Mouse (Mus musculus) liver, adult 2 months (tissue): ENCODE data around the gene Larp4b. TPM values are rescaled to one million over a fixed set of nuclear protein-coding genes. Genes with fewer than 3 reads are reported as not detected.

Source experiments
- DNase-seq: peaks from one replicate; pipeline ENCODE4 v3.0.0-alpha.2; 2011; ENCODE audit warnings: low read depth, low spot score; ENCODE audit errors: extremely low read depth
- H3K27ac ChIP-seq: fragments of 200-500 bp; replicated peaks from 2 replicates; pipeline ENCODE4 v1.5.1; 2012; ENCODE audit warnings: low read depth, mild to moderate bottlenecking, control low read depth, inconsistent platforms, low read length; ENCODE audit not compliant: insufficient read depth
- H3K27me3 ChIP-seq: fragments of 200-500 bp; 2 replicates; pipeline ENCODE4 v1.6.1; 2012; ENCODE audit warnings: mild to moderate bottlenecking, moderate library complexity, low read length, inconsistent platforms; ENCODE audit not compliant: control insufficient read depth, insufficient read depth
- H3K36me3 ChIP-seq: fragments of 200-500 bp; 2 replicates; pipeline ENCODE4 v1.6.1; 2012; ENCODE audit warnings: low read length, inconsistent platforms; ENCODE audit not compliant: control insufficient read depth, insufficient read depth
- H3K4me1 ChIP-seq: fragments of 200-500 bp; 2 replicates; pipeline ENCODE4 v1.6.1; 2011; ENCODE audit warnings: low read length; ENCODE audit not compliant: control insufficient read depth, insufficient read depth
- H3K4me3 ChIP-seq: fragments of 200-500 bp; 2 replicates; pipeline ENCODE4 v1.5.1; 2011; ENCODE audit warnings: low read depth, mild to moderate bottlenecking, control low read depth, low read length, moderate library complexity; ENCODE audit not compliant: insufficient read depth
- H3K79me2 ChIP-seq: fragments of 200-500 bp; 2 replicates; pipeline ENCODE4 v1.6.1; 2012; ENCODE audit warnings: inconsistent platforms, mild to moderate bottlenecking, low read length, moderate library complexity; ENCODE audit not compliant: control insufficient read depth, insufficient read depth
- H3K9ac ChIP-seq: fragments of 200-500 bp; 2 replicates; pipeline ENCODE4 v1.6.1; 2012; ENCODE audit warnings: low read depth, mild to moderate bottlenecking, control low read depth, inconsistent platforms, low read length
- CTCF ChIP-seq: fragments of 200-500 bp; IDR thresholded peaks from 2 replicates; pipeline ENCODE4 v1.5.1; 2011; ENCODE audit warnings: low read depth, low read length, control low read depth
- POLR2A ChIP-seq: fragments of 200-500 bp; IDR thresholded peaks from 2 replicates; pipeline ENCODE4 v1.6.1; 2011; ENCODE audit warnings: low read length, control low read depth; ENCODE audit not compliant: insufficient read depth; ENCODE audit errors: extremely low read depth
- WGBS: fragments of 180-500 bp; shearing (Covaris S2); methylation state at CpG from one replicate; pipeline ENCODE4 v1.1.7; 2018; 5-methylcytosine and 5-hydroxymethylcytosine counted together
- polyA plus RNA-seq: library from polyadenylated mRNA; depleted of rRNA; stranded (reverse); fragments of >200 nt; gene quantifications from 2 replicates; pipeline ENCODE4 v1.2.3, GENCODE M21; 2012
- total RNA-seq: library from RNA; depleted of rRNA; stranded (reverse); fragments of >200 nt; gene quantifications from 2 replicates; pipeline ENCODE4 v1.2.3, GENCODE M21; 2014

Gene Larp4b
- total and polyA plus RNA-seq, 2 experiments: 20.4 to 34.2 TPM

GRCm38 (mm10) chr13:9075825-9076592 is 17.7 kb upstream of the Larp4b start:
- WGBS: 20% methylated on average over 7 of the region's 7 CpGs
- DNase-seq: peak; percentile 97

GRCm38 (mm10) chr13:9082128-9082883 is 11.4 kb upstream of the Larp4b start:
- no peak overlapping the region for H3K9ac ChIP-seq
- no peaks in the 10 kb centered on the region for H3K27me3 ChIP-seq
- H3K79me2 ChIP-seq: no peaks in the 10 kb centered on the region
- no peak overlapping the region for H3K27ac ChIP-seq
- no peak for DNase-seq
- H3K4me1 ChIP-seq: peaks cover 4% of the 10 kb centered on the region; the same call in 1 of the 2 replicates
- no peak overlapping the region for H3K4me3 ChIP-seq
- no peaks in the 10 kb centered on the region for H3K36me3 ChIP-seq
- WGBS: 70% methylated on average over 14 of the region's 14 CpGs
- TF ChIP-seq POLR2A: no peak
- TF ChIP-seq CTCF: no peak

More at GRCm38 (mm10) chr13:9075825-9076592, 17.7 kb upstream of the Larp4b start:
- peaks cover 3% of the 10 kb centered on the region; the same call in 1 of the 2 replicates for H3K79me2 ChIP-seq
- H3K9ac ChIP-seq: peak overlapping the region; percentile 75
- peaks cover 8% of the 10 kb centered on the region; the same call in 1 of the 2 replicates for H3K36me3 ChIP-seq
- TF ChIP-seq POLR2A (no peak), CTCF (no peak)
- peaks cover 12% of the 10 kb centered on the region; the same call in 1 of the 2 replicates for H3K4me1 ChIP-seq
- no peaks in the 10 kb centered on the region for H3K27me3 ChIP-seq
- H3K27ac ChIP-seq: peak overlapping the region; percentile 94
- peak overlapping the region; percentile 67 for H3K4me3 ChIP-seq

- Histone ChIP-seq H3K27me3 (no peaks in the 10 kb centered on the region), H3K4me1 (peaks cover 21% of the 10 kb centered on the region), H3K4me3 (peak overlapping the region; percentile 91), H3K36me3 (no peaks in the 10 kb centered on the region), H3K27ac (peak overlapping the region; percentile 89), H3K79me2 (peaks cover 30% of the 10 kb centered on the region; the same call in 1 of the 2 replicates), H3K9ac (peak overlapping the region; percentile 96)
- under 1% methylated on average over 63 of the region's 63 CpGs for WGBS
- no peak for TF ChIP-seq POLR2A
- TF ChIP-seq CTCF: no peak
- no peak for DNase-seq
These were observed 702 bp downstream of the Larp4b start for GRCm38 (mm10) chr13:9094186-9094980.

DNA sequence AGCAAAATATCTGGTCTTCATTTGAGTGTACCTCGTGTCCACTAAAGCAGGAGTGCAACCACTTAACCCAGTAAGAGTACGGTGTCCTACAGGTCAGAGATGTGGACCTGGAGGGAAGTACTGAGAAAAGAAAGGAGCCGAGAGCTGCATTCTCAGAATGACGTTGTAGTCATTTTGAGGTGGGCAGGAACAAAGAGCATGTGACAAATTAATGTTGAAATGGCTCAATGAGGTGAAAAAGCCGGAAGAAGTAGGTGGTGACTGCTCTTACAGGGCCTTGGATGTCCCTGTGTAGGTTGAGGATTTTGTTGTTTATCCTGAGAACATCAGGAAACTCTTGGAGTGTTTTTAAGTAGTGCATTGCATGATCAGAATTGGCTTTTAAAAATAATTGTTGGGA is 5.6 kb downstream of the Larp4b start:
- no peak for TF ChIP-seq POLR2A
- no peak for TF ChIP-seq CTCF
- 0 out of 2 replicates have a peak, but pooled peaks cover 1% of the 10 kb centered on the region for H3K36me3 ChIP-seq
- no peaks in the 10 kb centered on the region for H3K27me3 ChIP-seq
- DNase-seq: no peak
- 21% methylated on average over 5 of the region's 5 CpGs for WGBS
- no peak overlapping the region for H3K4me3 ChIP-seq
- H3K27ac ChIP-seq: peak overlapping the region; percentile 2; the same call in 1 of the 2 replicates
- peaks cover 33% of the 10 kb centered on the region for H3K4me1 ChIP-seq
- peaks cover 40% of the 10 kb centered on the region; the same call in 1 of the 2 replicates for H3K79me2 ChIP-seq
- H3K9ac ChIP-seq: no peak overlapping the region

- TF ChIP-seq CTCF (no peak), POLR2A (no peak)
- H3K27me3 ChIP-seq: no peaks in the 10 kb centered on the region
- H3K4me3 ChIP-seq: no peak overlapping the region
- 0 out of 2 replicates have a peak, but pooled peaks cover 1% of the 10 kb centered on the region for H3K36me3 ChIP-seq
- 25% methylated on average over 2 of the region's 2 CpGs for WGBS
- peaks cover 33% of the 10 kb centered on the region for H3K4me1 ChIP-seq
- DNase-seq: peak; percentile 71
- peak overlapping the region; percentile 39; the same call in 1 of the 2 replicates for H3K27ac ChIP-seq
- peaks cover 38% of the 10 kb centered on the region; the same call in 1 of the 2 replicates for H3K79me2 ChIP-seq
- H3K9ac ChIP-seq: no peak overlapping the region
These were observed 6.8 kb downstream of the Larp4b start for GRCm38 (mm10) chr13:9100517-9100916.
